Mouse (Mus musculus): ENCODE measurements around the gene Gm18596.

DNA sequence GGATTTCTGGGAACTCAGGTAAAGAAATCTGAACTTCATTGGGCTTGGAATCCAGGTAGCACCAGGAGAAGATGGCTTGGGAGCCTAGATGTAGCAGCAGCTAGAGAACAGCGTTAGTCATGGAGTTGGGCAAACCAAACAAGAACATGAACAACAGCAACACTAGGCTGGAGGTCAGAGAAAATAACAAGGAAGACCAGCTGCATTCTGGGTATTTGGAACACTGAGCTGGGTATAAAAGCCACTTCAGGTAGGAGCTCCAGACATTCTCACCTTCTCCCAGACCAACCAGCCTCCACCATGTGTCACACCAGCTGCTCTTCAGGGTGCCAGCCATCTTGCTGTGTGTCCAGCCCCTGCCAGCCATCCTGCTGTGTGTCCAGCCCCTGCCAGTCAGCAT, 36.1 kb downstream of the Gm18596 start, which contains the start of gene Gm10272:
- TF ChIP-seq CTCF (IDR thresholded peaks at IDR 0.05; ENCODE audit: borderline replicate concordance, insufficient read depth, low read depth, low read length), result no peak
- no peak for TF ChIP-seq POLR2A (IDR thresholded peaks at IDR 0.05; ENCODE audit: borderline replicate concordance, insufficient read depth, low read length)
